Mouse (Mus musculus): ENCODE measurements around the gene A730071L15Rik. TPM values are rescaled to one million over a fixed set of nuclear protein-coding genes. Genes with fewer than 3 reads are reported as not detected.

Gene A730071L15Rik
- polyA plus RNA-seq, 1 experiment from 2014 or later: 0.41 TPM

DNA sequence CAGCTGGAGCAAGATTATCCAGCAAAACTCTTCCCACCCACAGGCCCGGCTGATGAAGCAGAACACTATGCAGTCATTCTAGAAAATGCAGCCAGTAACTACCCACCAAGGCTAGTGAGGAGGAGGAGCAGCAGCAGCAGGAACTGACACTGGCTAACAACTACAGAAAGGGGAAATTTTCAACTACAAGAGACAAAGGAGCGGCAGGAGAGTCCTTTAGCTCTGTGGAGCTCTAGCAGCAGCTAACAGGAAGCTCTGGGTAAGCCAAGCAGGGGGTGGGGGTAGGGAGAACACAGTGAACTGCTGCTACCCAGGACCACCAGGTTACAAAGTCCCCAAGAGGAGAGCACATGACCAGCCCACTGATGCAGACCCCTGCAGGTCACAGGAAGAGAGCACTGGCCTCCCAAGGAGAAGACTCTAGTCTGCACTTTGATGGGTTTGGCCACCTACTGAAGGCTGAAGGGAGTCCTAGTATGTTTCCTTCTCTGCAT is 21.1 kb upstream of the A730071L15Rik start:
- Histone ChIP-seq H3K4me3 (ENCODE audit: low read depth, low read length) (no peak overlapping the region), H3K9ac (ENCODE audit: low read length) (no peak overlapping the region), H3K4me1 (ENCODE audit: control insufficient read depth, insufficient read depth, low read length) (peaks cover 23% of the 10 kb centered on the region), H3K36me3 (ENCODE audit: control insufficient read depth, insufficient read depth, low read length) (no peaks in the 10 kb centered on the region), H3K4me2 (no peak overlapping the region), H3K27me3 (ENCODE audit: control insufficient read depth, insufficient read depth, low read length) (no peaks in the 10 kb centered on the region), H3K27ac (ENCODE audit: low read depth, low read length) (no peak overlapping the region; the same call in 1 of the 2 replicates), H3K9me3 (ENCODE audit: control insufficient read depth, low read length) (no peaks in the 10 kb centered on the region)
- DNase-seq (ENCODE audit: low spot score, missing footprints): peak; percentile 89
- 5% methylated on average over 2 of the region's 2 CpGs for WGBS
- ATAC-seq (ENCODE audit: low FRiP score): no peak

DNA sequence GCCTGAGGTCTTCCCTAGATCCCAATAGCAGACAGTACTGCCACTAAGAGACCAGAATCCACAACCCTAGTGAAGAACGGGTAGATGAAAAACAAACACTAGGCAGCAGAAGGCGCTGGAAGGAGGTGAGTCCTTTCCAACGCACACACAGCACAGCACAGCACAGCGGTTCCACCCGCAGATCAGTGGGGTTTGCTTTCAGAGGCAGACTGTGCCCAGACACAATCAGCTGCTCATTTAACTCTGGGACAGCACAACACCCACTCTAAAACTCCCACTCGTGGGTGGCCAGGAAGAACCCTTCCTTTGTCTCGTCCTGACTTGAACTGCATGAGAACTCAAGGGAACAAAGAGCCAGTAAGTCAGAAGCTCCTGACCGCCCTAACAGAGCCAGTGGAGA is 20.6 kb upstream of the A730071L15Rik start:
- Histone ChIP-seq H3K4me2 (no peak overlapping the region), H3K27ac (ENCODE audit: low read depth, low read length) (no peak overlapping the region; the same call in 1 of the 2 replicates)

DNA sequence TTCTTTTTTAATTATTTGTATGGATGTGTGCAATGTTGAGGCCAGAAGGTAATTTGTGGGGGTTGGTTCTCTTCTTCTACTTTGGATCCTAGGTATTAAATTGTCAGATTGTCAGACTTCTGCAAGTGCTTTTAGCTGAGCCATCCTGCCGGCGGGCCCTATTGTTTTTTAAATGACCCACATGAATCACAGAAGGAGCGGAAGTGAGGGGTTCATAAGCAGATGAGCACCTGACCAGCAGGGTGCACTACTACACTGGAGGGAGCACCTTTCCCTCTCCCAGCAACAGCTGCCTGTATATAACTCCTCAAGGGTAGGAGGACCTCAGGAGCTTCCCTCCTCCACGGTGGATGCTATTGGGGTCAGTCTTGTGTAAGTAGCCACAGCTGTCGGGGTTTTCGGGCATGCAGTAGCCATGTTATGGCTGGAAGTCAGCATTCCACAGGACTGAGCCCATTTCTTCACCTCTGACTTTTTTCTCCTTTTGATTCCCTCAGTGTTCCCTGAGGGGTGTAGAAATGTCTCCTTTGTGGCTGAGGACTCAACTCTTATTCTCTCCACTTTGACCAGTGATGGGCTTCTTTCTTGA is 18.9 kb upstream of the A730071L15Rik start:
- Histone ChIP-seq H3K4me3 (ENCODE audit: low read depth, low read length) (no peak overlapping the region), H3K9me3 (ENCODE audit: control insufficient read depth, low read length) (no peaks in the 10 kb centered on the region), H3K27ac (ENCODE audit: low read depth, low read length) (no peak overlapping the region), H3K9ac (ENCODE audit: low read length) (no peak overlapping the region), H3K36me3 (ENCODE audit: control insufficient read depth, insufficient read depth, low read length) (no peaks in the 10 kb centered on the region), H3K27me3 (ENCODE audit: control insufficient read depth, insufficient read depth, low read length) (no peaks in the 10 kb centered on the region), H3K4me1 (ENCODE audit: control insufficient read depth, insufficient read depth, low read length) (peaks cover 26% of the 10 kb centered on the region), H3K4me2 (no peak overlapping the region)
- 55% methylated on average over 6 of the region's 6 CpGs for WGBS
- DNase-seq (ENCODE audit: low spot score, missing footprints) (no peak), ATAC-seq (ENCODE audit: low FRiP score) (no peak)

More for the DNA sequence above, 20.6 kb upstream of the A730071L15Rik start:
- 7% methylated on average over 8 of the region's 8 CpGs for WGBS
- Histone ChIP-seq H3K9ac (ENCODE audit: low read length) (no peak overlapping the region), H3K4me1 (ENCODE audit: control insufficient read depth, insufficient read depth, low read length) (peaks cover 23% of the 10 kb centered on the region), H3K4me3 (ENCODE audit: low read depth, low read length) (no peak overlapping the region), H3K9me3 (ENCODE audit: control insufficient read depth, low read length) (no peaks in the 10 kb centered on the region), H3K36me3 (ENCODE audit: control insufficient read depth, insufficient read depth, low read length) (no peaks in the 10 kb centered on the region), H3K27me3 (ENCODE audit: control insufficient read depth, insufficient read depth, low read length) (no peaks in the 10 kb centered on the region)
- ATAC-seq (ENCODE audit: low FRiP score) (no peak), DNase-seq (ENCODE audit: low spot score, missing footprints) (no peak)

DNA sequence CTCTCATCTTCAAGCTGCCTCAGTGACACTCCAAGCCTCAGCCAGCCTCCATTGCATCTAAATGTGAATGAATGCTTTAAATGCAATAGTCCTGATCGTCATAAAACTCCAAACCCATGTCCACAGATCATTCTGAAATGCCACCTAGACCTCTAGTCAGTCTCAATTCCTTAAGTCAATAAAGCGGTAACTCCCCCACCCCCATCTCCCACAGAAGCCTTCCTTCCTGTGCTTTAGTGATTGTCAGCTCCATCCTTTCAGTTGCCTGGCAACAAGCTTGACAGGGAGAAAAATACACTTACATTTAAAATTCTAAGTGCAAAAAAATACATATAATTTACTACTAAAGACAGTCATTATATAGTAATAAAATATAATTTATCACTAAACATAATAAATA is 16.6 kb upstream of the A730071L15Rik start:
- DNase-seq (ENCODE audit: low spot score, missing footprints): no peak
- no peaks in the 10 kb centered on the region for H3K27me3 ChIP-seq (ENCODE audit: control insufficient read depth, insufficient read depth, low read length)
- no peak overlapping the region for H3K4me3 ChIP-seq (ENCODE audit: low read depth, low read length)
- H3K9me3 ChIP-seq (ENCODE audit: control insufficient read depth, low read length): no peaks in the 10 kb centered on the region
- peaks cover 18% of the 10 kb centered on the region for H3K4me1 ChIP-seq (ENCODE audit: control insufficient read depth, insufficient read depth, low read length)
- H3K36me3 ChIP-seq (ENCODE audit: control insufficient read depth, insufficient read depth, low read length): no peaks in the 10 kb centered on the region
- 66% methylated on average over 2 of the region's 2 CpGs for WGBS
- H3K9ac ChIP-seq (ENCODE audit: low read length): no peak overlapping the region
- no peak overlapping the region for H3K4me2 ChIP-seq
- H3K27ac ChIP-seq (ENCODE audit: low read depth, low read length): no peak overlapping the region
- ATAC-seq (ENCODE audit: low FRiP score): no peak

DNA sequence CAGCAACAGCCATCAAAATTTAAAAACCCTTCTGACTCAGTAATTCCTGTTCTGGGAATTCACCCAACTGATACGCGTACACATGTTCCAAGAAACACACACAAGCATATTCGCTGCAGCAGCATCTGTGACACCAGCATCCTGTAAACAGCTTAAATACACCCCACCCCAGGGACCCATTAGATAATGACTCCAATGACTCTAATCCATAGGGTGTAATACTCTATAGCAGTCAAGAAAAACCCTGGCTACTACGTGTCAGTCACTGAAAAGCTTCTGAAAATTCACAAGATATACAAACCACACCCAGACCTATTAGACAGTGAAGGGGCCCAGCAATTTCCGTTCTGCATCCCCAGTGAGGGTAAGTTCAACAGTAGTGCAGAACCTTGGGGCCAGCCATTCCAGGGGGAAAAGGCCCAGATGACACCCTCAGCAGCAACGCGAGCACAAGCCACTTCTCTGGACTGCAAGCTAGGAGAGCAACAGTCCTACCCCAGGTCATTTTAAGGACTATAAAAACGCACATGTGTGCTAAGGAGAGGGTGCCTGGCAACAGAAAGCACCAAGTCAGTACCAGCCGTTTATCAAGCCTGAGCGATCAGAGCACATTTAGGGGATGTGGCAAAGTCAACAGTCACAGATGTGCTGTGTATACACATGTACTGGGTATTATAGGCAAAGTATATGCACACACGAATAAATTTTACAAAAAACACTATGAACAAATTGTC is 15.5 kb upstream of the A730071L15Rik start:
- DNase-seq (ENCODE audit: low spot score, missing footprints): no peak
- 75% methylated on average over 11 of the region's 11 CpGs for WGBS
- no peaks in the 10 kb centered on the region for H3K27me3 ChIP-seq (ENCODE audit: control insufficient read depth, insufficient read depth, low read length)

DNA sequence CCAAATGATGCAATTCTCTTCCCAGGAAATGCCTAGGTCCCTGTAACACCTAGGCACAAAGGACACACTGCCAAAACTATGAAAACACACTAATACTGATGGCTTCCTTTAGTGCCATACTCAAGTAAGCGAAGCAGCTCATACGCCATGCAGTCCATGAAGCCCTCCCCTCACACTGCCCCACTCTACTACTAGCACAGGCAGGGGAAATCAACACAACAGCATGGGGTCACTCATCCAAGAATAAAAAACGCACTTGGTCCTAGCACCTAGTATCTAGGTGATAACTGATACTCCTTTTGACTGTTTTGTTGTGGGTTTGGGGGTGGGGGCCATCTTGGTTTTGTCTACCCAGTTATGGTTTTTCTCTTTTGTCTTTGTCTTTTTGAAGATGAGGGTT is 12.4 kb upstream of the A730071L15Rik start:
- Histone ChIP-seq H3K36me3 (ENCODE audit: control insufficient read depth, insufficient read depth, low read length) (no peaks in the 10 kb centered on the region), H3K4me1 (ENCODE audit: control insufficient read depth, insufficient read depth, low read length) (peaks cover 3% of the 10 kb centered on the region), H3K27ac (ENCODE audit: low read depth, low read length) (no peak overlapping the region), H3K9me3 (ENCODE audit: control insufficient read depth, low read length) (no peaks in the 10 kb centered on the region), H3K4me3 (ENCODE audit: low read depth, low read length) (no peak overlapping the region), H3K4me2 (no peak overlapping the region), H3K27me3 (ENCODE audit: control insufficient read depth, insufficient read depth, low read length) (no peaks in the 10 kb centered on the region), H3K9ac (ENCODE audit: low read length) (no peak overlapping the region)
- DNase-seq (ENCODE audit: low spot score, missing footprints) (no peak), ATAC-seq (ENCODE audit: low FRiP score) (peak; percentile 33; the same call in 1 of the 2 replicates)
- WGBS: 89% methylated on average over 3 of the region's 3 CpGs

More for the DNA sequence above, 15.5 kb upstream of the A730071L15Rik start:
- Histone ChIP-seq H3K4me2 (no peak overlapping the region), H3K4me3 (ENCODE audit: low read depth, low read length) (no peak overlapping the region), H3K9ac (ENCODE audit: low read length) (no peak overlapping the region), H3K9me3 (ENCODE audit: control insufficient read depth, low read length) (no peaks in the 10 kb centered on the region), H3K27ac (ENCODE audit: low read depth, low read length) (no peak overlapping the region), H3K36me3 (ENCODE audit: control insufficient read depth, insufficient read depth, low read length) (no peaks in the 10 kb centered on the region), H3K4me1 (ENCODE audit: control insufficient read depth, insufficient read depth, low read length) (peaks cover 7% of the 10 kb centered on the region)
- 0 out of 2 replicates have a peak, but pooled peaks have one; percentile 41 for ATAC-seq (ENCODE audit: low FRiP score)

DNA sequence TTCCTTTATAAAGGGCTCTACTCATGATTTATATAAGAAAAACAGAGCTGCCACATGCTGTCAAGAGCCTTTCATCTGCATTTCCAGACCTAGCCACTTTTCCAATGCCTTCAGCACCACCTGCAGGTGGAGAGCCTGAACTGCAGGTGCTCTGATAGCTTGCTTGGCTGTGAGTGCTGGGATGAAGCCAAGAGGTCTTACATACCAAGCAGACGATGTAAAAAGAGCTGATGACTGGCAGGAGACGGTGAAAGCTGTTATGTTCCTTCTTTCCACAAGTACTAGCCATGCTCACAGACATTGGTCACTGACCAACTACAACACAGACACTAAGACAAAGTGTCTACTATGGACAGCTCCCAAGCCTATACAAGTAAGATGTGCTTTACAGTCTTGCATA is 12.0 kb upstream of the A730071L15Rik start:
- no peak overlapping the region for H3K9ac ChIP-seq (ENCODE audit: low read length)
- no peaks in the 10 kb centered on the region for H3K36me3 ChIP-seq (ENCODE audit: control insufficient read depth, insufficient read depth, low read length)
- H3K4me3 ChIP-seq (ENCODE audit: low read depth, low read length): no peak overlapping the region
- H3K4me2 ChIP-seq: no peak overlapping the region
- no peaks in the 10 kb centered on the region for H3K9me3 ChIP-seq (ENCODE audit: control insufficient read depth, low read length)
- 17% methylated on average over 2 of the region's 2 CpGs for WGBS
- no peaks in the 10 kb centered on the region for H3K27me3 ChIP-seq (ENCODE audit: control insufficient read depth, insufficient read depth, low read length)
- peak; percentile 44; the same call in 1 of the 2 replicates for ATAC-seq (ENCODE audit: low FRiP score)
- DNase-seq (ENCODE audit: low spot score, missing footprints): peak; percentile 98
- H3K4me1 ChIP-seq (ENCODE audit: control insufficient read depth, insufficient read depth, low read length): peaks cover 3% of the 10 kb centered on the region
- H3K27ac ChIP-seq (ENCODE audit: low read depth, low read length): no peak overlapping the region

DNA sequence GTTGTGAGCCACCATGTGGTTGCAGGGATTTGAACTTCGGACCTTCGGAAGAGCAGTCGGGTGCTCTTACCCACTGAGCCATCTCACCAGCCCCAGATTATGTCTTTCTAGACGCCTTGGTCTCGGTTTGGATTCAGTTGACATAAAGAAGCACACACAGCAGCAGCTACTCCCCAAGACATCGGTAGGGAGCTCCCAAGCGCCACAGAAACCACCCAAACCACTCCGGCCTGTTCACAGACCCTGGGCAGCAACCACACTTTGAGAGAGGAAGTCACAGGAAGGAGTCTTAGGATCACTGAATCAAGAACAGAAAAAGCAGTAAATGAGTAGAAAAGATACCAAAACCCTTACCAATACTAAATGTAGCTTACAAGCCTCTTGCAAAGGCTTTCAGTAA is 3.0 kb upstream of the A730071L15Rik start:
- Histone ChIP-seq H3K27ac (ENCODE audit: low read depth, low read length) (no peak overlapping the region), H3K36me3 (ENCODE audit: control insufficient read depth, insufficient read depth, low read length) (no peaks in the 10 kb centered on the region), H3K27me3 (ENCODE audit: control insufficient read depth, insufficient read depth, low read length) (no peaks in the 10 kb centered on the region), H3K4me2 (no peak overlapping the region), H3K9ac (ENCODE audit: low read length) (no peak overlapping the region), H3K4me3 (ENCODE audit: low read depth, low read length) (no peak overlapping the region), H3K4me1 (ENCODE audit: control insufficient read depth, insufficient read depth, low read length) (peaks cover 12% of the 10 kb centered on the region; the same call in 1 of the 2 replicates), H3K9me3 (ENCODE audit: control insufficient read depth, low read length) (no peaks in the 10 kb centered on the region)
- no peak for ATAC-seq (ENCODE audit: low FRiP score)
- DNase-seq (ENCODE audit: low spot score, missing footprints): no peak
- WGBS: 89% methylated on average over 8 of the region's 8 CpGs

DNA sequence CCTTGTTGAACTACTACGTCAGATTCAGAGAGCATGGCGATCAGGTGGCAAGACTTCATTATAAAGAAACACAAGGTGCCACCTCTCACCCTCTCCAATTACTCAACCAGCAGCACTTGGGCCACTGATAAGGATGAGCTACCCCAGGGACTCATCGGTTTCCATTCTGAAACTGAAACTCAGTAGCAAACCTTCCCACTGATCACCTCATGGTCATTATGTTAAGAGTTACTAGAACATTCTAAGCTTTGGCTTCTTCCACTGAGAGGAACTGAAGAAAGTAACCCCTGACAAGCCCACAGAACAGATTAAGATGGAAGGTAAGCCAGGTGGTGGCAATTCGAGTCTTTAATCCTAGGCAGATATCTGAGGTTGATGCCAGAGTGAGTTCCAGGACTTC is 1.4 kb upstream of the A730071L15Rik start:
- Histone ChIP-seq H3K27ac (ENCODE audit: low read depth, low read length) (no peak overlapping the region), H3K9me3 (ENCODE audit: control insufficient read depth, low read length) (no peaks in the 10 kb centered on the region), H3K9ac (ENCODE audit: low read length) (no peak overlapping the region), H3K36me3 (ENCODE audit: control insufficient read depth, insufficient read depth, low read length) (no peaks in the 10 kb centered on the region), H3K4me2 (no peak overlapping the region), H3K4me3 (ENCODE audit: low read depth, low read length) (no peak overlapping the region), H3K27me3 (ENCODE audit: control insufficient read depth, insufficient read depth, low read length) (no peaks in the 10 kb centered on the region), H3K4me1 (ENCODE audit: control insufficient read depth, insufficient read depth, low read length) (peaks cover 12% of the 10 kb centered on the region; the same call in 1 of the 2 replicates)
- DNase-seq (ENCODE audit: low spot score, missing footprints) (no peak), ATAC-seq (ENCODE audit: low FRiP score) (no peak)
- WGBS: 95% methylated on average over 4 of the region's 4 CpGs
